Mouse (Mus musculus) right cerebral cortex, adult 2 months (tissue): Measurements from ENCODE around the gene Eif3g.
A peak's percentile ranks its signal among the peaks of the same experiment; 100 is the strongest.

ENCODE experiments used
- DNase-seq, 2 experiments: peaks; one replicate each; pipeline ENCODE4 v3.0.0; 2021 to 2022; ENCODE audit warnings: low spot score in 2 of 2

The Eif3g gene

GRCm38 (mm10) chr9:20889185-20890141 lies 9.0 kb downstream of the Eif3g start:
- no peak for DNase-seq

- no peak for DNase-seq
Observed at GRCm38 (mm10) chr9:20888386-20888765, 10.0 kb downstream of the Eif3g start.

DNA sequence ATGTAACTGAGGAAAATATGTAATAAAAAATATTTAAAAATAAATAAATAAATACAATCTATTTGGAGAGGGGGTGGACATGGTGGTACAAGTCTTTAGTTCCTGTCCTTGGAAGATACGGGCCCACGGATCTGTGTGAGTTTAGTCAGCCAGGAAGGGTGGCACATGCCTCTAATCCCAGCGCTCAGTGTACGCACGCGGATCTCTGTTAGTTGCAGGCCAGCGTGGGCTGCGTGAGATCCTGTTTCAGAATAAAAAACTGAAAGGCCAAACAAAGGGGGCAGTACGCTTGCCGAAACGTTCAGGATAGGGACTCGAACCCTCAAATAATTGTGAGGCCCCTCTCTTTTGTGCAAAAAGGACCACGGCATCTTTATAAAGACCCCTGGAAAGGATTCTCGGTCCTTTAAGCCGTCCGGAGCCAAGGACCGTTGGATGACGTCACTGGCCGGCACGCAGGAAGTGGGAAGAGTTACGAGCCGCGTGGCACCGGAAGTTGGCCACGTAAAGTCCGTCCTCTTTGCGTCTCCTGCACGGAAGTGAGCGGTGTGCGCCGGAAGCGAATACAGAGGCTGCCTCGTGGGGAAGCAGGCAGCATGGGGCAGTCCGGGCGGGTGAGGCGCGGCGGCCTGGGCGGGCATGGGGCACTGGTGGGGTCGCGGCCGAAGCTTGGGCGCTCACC lies 10.6 kb downstream of the Eif3g start, which contains the start of gene Ppan:
Gene Ppan (plus strand): TSS at position 472 of the 682 bp plus-strand sequence.
- peak; percentile 96 to 98 for DNase-seq

DNA sequence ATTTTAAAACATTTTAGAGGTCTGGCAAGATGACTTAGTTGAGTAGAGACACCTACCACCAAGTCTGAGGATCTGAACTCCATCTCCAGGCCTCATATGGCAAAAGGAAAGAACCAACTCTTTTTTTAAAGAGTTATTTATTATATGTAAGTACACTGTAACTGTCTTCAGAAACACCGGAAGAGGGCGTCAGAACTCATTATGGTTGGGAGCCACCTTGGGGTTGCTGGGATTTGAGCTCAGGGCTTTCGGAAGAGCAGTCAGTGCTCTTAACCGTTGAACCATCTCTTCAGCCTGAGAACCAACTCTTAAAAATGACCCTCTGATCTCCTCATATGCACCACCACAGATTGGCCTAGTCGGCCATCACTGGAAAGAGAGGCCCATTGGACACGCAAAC lies 11.2 kb downstream of the Eif3g start:
- DNase-seq = no peak

DNA sequence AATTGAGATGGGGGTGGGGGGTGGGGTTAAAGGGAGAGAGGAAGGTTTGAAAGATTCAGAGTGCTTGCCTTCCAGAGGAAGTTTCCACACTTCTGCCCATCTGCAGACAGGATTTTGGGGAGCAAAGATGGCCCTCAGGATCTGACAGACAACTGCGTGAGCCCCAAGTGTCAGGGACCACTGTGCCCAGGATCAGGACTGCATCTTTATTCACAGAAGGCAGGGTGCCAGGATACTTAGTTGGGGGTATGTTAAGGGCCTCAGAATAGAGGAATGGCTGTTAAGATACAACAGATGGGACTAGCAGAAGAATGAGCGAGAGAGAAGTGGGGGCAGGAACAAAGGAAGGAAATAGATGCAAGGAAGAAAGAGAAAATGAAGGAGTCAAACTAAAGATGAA lies 11.9 kb downstream of the Eif3g start:
- no peak for DNase-seq

- DNase-seq = no peak
Observed at GRCm38 (mm10) chr9:20879097-20879792, 19.2 kb downstream of the Eif3g start, which contains the start of gene Angptl6. Angptl6 (minus strand) TSS chr9:20879727.

DNA sequence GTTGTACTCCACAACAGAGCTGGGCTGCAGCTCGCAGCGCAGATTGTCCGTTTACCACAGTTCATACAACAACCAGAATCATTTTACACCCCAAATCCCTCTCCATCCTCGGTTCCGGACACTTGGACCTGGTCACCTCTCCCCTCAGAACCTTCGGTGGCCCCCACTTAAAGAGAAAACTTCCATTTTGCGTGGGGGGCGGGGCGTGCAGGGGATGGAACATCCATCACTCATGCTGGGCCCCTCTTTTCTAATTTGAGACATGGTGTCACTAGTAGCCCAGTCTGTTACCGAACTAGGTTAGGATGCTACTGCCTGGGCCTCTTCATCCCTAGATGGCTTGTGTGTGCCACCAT lies 19.7 kb downstream of the Eif3g start:
- DNase-seq = no peak

- DNase-seq = peak; percentile 99 to 100
Observed at GRCm38 (mm10) chr9:20878041-20878709, 20.2 kb downstream of the Eif3g start.

GRCm38 (mm10) chr9:20877118-20878040 lies 21.0 kb downstream of the Eif3g start:
- no peak for DNase-seq

GRCm38 (mm10) chr9:20876318-20877117 lies 21.9 kb downstream of the Eif3g start:
- no peak for DNase-seq

GRCm38 (mm10) chr9:20875021-20875790 lies 23.2 kb downstream of the Eif3g start:
- peak; percentile 60 to 62 for DNase-seq

DNA sequence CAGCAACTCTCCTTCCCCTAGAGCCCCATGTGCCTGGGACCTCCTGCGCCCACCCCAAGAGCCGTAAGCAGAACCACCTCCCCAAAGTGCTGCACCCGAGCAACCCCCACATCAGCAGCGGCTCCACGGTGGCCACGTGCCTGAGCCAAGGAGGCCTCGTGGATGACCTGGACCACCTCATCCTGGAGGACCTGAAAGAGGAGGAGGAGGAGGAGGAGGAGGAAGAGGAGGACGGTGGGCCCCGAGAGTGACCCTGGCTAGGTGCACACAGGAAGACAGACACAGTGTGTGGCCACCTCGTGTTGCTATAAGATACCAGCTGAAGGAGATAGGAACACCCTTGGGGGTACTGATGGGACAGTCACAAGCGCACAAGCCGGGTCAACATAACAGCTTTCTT lies 24.9 kb downstream of the Eif3g start:
- no peak for DNase-seq

DNA sequence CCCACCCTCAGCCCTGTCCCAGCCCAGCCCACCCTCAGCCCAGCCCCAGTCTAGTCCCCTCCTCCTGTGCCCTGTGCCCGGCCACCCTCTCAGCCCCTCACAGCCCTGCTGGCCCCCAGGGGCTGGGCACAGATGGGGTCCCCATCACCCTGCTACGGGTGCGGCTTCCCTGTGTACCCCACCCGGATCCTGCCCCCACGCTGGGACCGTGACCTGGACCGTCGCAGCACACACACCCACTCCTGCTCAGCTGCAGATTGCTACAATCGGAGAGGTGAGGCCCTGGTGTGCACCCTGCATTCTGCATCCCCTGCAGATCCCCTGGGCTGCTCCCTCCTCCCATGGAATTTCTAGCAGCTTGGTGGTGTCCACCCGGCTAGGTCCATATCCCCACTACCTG lies 25.4 kb downstream of the Eif3g start:
- DNase-seq = no peak

DNA sequence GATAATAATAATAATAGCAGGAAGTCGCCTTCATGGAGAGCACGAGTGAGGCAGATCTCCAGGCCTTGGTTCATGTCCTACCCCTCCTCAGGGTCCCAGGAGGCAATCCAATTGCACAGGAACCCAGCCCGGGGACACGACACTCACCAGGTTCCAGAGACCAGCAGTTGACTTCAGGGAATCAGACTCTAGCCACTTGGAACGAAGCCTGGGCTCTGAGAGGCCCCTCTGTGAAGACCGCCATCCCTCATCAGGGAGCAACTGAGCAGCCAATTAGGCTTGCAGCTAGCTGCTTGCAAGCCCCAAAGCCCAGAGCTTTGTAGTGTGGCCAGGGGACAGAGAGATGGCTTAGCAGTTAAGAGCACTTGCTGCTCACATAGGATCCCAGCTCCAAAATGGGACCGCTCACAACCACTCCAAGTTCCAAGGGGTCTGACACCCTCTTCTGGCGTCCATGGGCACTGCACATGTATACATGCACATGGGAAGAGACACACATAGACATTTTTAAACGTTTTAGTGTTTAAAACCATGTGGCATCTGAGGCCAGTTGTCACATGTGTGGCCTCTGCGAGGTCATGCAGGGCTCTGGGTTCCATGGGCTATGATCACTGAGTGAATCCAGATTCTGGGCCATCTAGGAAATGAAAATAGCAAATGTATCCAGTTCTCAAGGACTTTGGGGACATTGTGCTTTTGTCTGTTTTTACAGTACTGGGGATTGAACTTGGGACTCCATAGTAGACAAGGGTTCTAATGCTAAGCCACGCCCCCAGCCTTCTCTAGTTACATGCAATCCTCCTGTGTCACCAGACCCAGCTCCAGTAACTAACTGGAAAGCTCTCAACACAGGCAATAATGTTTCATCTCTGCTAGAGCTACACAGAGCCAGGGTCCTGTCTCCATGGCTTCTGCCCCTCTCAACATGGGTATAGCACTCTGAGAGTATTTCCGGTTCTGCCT lies 27.9 kb downstream of the Eif3g start:
- no peak for DNase-seq

GRCm38 (mm10) chr9:20869246-20869645 lies 29.2 kb downstream of the Eif3g start:
- DNase-seq = peak in 1 of 2 experiments; percentile 38

GRCm38 (mm10) chr9:20868448-20869001 lies 29.9 kb downstream of the Eif3g start, which contains the start of gene A230050P20Rik:
A230050P20Rik (plus strand) TSS chr9:20868642.
- DNase-seq = peak; percentile 75 to 76

GRCm38 (mm10) chr9:20866879-20867278 lies 31.5 kb downstream of the Eif3g start:
- DNase-seq = no peak
